Mouse (Mus musculus) forebrain, embryonic 15.5 days (tissue): ENCODE results near the gene Rin3. TPM values are rescaled to one million over a fixed set of nuclear protein-coding genes. Genes with fewer than 3 reads are reported as not detected.

Experiments used
- ATAC-seq: fragments of 200-750 bp; cut with Nextera tagmentation; replicated peaks from 2 replicates; pipeline ENCODE4 v1.8.0; 2017; ENCODE audit warnings: mild to moderate bottlenecking, moderate TSS enrichment, moderate library complexity
- H3K27ac ChIP-seq: fragments of 300-500 bp; sonication (generic); replicated peaks from 2 replicates; pipeline ENCODE4 v1.5.1; 2015; ENCODE audit warnings: mild to moderate bottlenecking, inconsistent platforms
- H3K27me3 ChIP-seq: fragments of 300-500 bp; sonication (generic); 2 replicates; pipeline ENCODE4 v1.6.1; 2015; ENCODE audit warnings: inconsistent platforms
- H3K36me3 ChIP-seq: fragments of 300-500 bp; sonication (generic); 2 replicates; pipeline ENCODE4 v1.6.1; 2015; ENCODE audit warnings: mild to moderate bottlenecking, inconsistent platforms
- H3K4me1 ChIP-seq: fragments of 300-500 bp; sonication (generic); 2 replicates; pipeline ENCODE4 v1.6.1; 2015; ENCODE audit warnings: inconsistent platforms
- H3K4me2 ChIP-seq: fragments of 300-500 bp; sonication (generic); replicated peaks from 2 replicates; pipeline ENCODE4 v1.6.1; 2015; ENCODE audit warnings: mild to moderate bottlenecking, inconsistent platforms
- H3K4me3 ChIP-seq: fragments of 300-500 bp; sonication (generic); 2 replicates; pipeline ENCODE4 v1.5.1; 2015; ENCODE audit warnings: mild to moderate bottlenecking, inconsistent platforms
- H3K9ac ChIP-seq: fragments of 300-500 bp; sonication (generic); replicated peaks from 2 replicates; pipeline ENCODE4 v1.6.1; 2015; ENCODE audit warnings: mild to moderate bottlenecking, inconsistent platforms
- H3K9me3 ChIP-seq: fragments of 300-500 bp; sonication (generic); 2 replicates; pipeline ENCODE4 v1.6.1; 2016; ENCODE audit warnings: inconsistent platforms
- WGBS: fragments of 180-500 bp; shearing (Covaris S2); methylation state at CpG from one replicate; pipeline ENCODE4 v1.1.7; 2015; ENCODE audit warnings: mixed read lengths; 5-methylcytosine and 5-hydroxymethylcytosine counted together
- polyA plus RNA-seq: library from polyadenylated mRNA; unstranded; fragments of >200 nt; fragmentation: Nextera tagmentation; extraction: Ambion mirVana; gene quantifications from 2 replicates; pipeline ENCODE4 v1.2.1, GENCODE M21; 2015

Rin3 gene
- polyA plus RNA-seq, 1 experiment from 2014 or later = 1.3 TPM

DNA sequence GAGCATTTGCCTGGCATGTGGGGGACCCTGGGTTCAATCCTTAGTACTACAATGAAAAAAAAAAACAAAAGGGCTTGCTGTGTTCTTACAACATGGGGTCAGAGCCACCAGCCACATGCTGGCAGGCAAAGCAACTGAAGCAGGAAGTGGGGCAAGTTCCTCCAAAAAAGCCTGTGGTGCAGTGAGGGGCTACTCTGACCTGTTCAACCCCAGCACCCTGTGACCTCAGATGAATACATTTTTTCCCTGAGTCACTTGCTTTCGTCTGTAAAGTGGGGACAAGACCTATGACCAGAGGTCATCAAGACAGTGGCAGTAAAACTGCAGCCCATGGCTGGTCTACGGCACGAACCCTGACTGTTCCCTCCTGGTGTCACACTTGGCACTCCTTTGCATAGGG lies 84.2 kb downstream of the Rin3 start:
- H3K9me3 ChIP-seq = no peaks in the 10 kb centered on the region
- no peak overlapping the region for H3K4me2 ChIP-seq
- no peaks in the 10 kb centered on the region for H3K4me1 ChIP-seq
- 88% methylated on average over 3 of the region's 3 CpGs for WGBS
- no peaks in the 10 kb centered on the region for H3K27me3 ChIP-seq
- ATAC-seq = no peak
- no peak overlapping the region for H3K9ac ChIP-seq
- H3K36me3 ChIP-seq = no peaks in the 10 kb centered on the region
- H3K4me3 ChIP-seq = no peak overlapping the region
- H3K27ac ChIP-seq = no peak overlapping the region

DNA sequence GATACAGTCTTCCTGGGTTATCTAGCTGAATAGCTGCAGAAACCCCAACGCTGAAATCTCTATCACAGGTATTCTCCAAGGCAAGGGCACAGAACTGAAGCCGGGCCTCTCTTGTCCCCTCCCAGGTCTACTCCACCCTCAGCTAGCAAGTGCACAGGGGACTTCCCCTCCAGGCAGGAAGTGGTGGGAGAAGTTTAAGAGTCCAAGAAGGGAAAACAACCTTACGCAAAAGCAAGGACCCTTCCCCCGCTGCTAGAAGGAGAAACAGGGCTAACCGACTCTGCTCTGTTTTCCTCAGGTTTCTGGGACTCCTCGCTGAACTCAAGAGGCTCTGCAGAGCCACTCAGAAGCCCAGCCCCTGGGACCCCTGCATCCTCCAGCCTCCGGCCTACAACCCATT lies 85.2 kb downstream of the Rin3 start:
- no peak overlapping the region for H3K9ac ChIP-seq
- H3K4me3 ChIP-seq = no peak overlapping the region
- H3K27me3 ChIP-seq = no peaks in the 10 kb centered on the region
- no peak overlapping the region for H3K27ac ChIP-seq
- 82% methylated on average over 7 of the region's 7 CpGs for WGBS
- ATAC-seq = no peak
- H3K9me3 ChIP-seq = no peaks in the 10 kb centered on the region
- H3K4me1 ChIP-seq = no peaks in the 10 kb centered on the region
- H3K4me2 ChIP-seq = no peak overlapping the region
- H3K36me3 ChIP-seq = no peaks in the 10 kb centered on the region

DNA sequence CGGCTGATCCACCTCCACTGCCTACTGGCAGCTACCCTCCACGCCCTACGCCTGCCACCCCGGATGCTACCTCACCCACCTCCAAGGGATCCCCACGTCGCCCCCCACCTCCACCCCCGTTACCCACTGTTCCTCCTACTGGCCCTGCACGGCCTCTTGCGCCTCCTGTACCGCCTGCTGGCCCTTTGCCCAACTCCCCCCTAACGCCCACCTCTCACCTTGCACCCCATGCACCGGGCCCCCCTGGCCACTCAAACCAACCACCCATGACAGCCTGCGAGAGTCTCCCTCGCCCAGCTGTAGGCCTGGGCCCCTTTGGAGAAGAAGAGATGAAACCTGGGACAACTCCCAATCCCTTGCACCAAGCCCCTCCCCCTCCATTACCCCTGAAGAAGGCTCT lies 85.7 kb downstream of the Rin3 start:
- H3K4me1 ChIP-seq = no peaks in the 10 kb centered on the region
- H3K4me2 ChIP-seq = no peak overlapping the region
- 87% methylated on average over 14 of the region's 14 CpGs for WGBS
- no peak overlapping the region for H3K4me3 ChIP-seq
- no peaks in the 10 kb centered on the region for H3K9me3 ChIP-seq
- no peak overlapping the region for H3K27ac ChIP-seq
- no peak overlapping the region for H3K9ac ChIP-seq
- H3K27me3 ChIP-seq = no peaks in the 10 kb centered on the region
- ATAC-seq = no peak
- no peaks in the 10 kb centered on the region for H3K36me3 ChIP-seq

GRCm38 (mm10) chr12:102369488-102370235 lies 86.8 kb downstream of the Rin3 start:
- H3K36me3 ChIP-seq = no peaks in the 10 kb centered on the region
- no peaks in the 10 kb centered on the region for H3K4me1 ChIP-seq
- no peaks in the 10 kb centered on the region for H3K27me3 ChIP-seq
- ATAC-seq = no peak
- H3K4me3 ChIP-seq = no peak overlapping the region
- no peaks in the 10 kb centered on the region for H3K9me3 ChIP-seq
- H3K9ac ChIP-seq = no peak overlapping the region
- 78% methylated on average over 22 of the region's 22 CpGs for WGBS
- H3K27ac ChIP-seq = no peak overlapping the region
- H3K4me2 ChIP-seq = no peak overlapping the region

- Histone ChIP-seq H3K27ac (no peak overlapping the region), H3K36me3 (no peaks in the 10 kb centered on the region), H3K4me1 (no peaks in the 10 kb centered on the region), H3K27me3 (no peaks in the 10 kb centered on the region), H3K4me3 (no peak overlapping the region), H3K9ac (no peak overlapping the region), H3K4me2 (no peak overlapping the region), H3K9me3 (no peaks in the 10 kb centered on the region)
- no peak for ATAC-seq
- whole genome bisulfite sequencing = 89% methylated on average over 4 of the region's 4 CpGs
Measured at GRCm38 (mm10) chr12:102370931-102371500, 88.2 kb downstream of the Rin3 start.

DNA sequence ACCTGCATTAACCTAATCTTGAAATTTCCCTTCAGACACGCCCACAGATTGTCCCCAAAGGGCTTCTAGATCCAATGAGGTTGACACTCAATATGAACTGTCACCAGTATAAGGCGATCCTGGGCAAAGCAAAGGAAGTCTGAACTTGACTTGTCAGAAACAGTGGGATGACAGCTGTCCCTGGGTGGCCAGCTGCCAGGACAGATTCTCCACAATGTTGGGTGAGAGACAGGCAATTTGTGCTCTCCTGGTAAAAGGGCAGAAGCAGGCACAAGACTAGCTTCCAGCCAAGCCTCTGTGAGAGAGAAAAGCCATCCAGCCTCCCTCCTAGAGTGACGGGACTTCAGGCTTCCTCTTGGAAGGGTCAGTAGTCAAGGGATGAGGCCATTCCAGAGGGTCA lies 89.5 kb downstream of the Rin3 start:
- H3K27me3 ChIP-seq = no peaks in the 10 kb centered on the region
- no peak overlapping the region for H3K4me3 ChIP-seq
- no peaks in the 10 kb centered on the region for H3K4me1 ChIP-seq
- H3K27ac ChIP-seq = no peak overlapping the region
- no peaks in the 10 kb centered on the region for H3K36me3 ChIP-seq
- no peak for ATAC-seq
- no peaks in the 10 kb centered on the region for H3K9me3 ChIP-seq
- WGBS = 69% methylated on average over 3 of the region's 3 CpGs
- H3K9ac ChIP-seq = no peak overlapping the region
- H3K4me2 ChIP-seq = no peak overlapping the region

DNA sequence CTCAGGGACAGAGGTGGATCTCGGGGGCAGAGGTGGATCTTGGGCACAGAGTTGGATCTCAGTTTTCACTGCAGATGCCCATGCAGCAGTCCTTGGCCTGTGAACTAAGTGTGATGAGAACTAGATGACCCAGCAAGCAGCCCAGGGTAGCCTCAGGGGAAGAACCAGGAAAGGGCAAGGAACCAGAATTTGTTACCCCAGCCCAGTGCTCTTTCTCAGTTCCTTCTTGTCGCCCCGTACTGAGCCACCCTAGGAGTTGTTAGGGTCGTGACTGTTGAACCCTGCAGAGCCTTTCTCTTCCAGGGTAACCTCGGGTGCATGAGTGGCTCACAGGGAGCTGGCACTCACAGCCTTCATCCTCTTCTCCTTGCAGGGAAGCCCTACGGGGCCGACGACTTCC lies 99.3 kb downstream of the Rin3 start:
- no peak overlapping the region for H3K4me2 ChIP-seq
- no peaks in the 10 kb centered on the region for H3K36me3 ChIP-seq
- no peak overlapping the region for H3K4me3 ChIP-seq
- H3K27me3 ChIP-seq = no peaks in the 10 kb centered on the region
- H3K4me1 ChIP-seq = no peaks in the 10 kb centered on the region
- H3K27ac ChIP-seq = no peak overlapping the region
- no peak overlapping the region for H3K9ac ChIP-seq
- no peaks in the 10 kb centered on the region for H3K9me3 ChIP-seq
- no peak for ATAC-seq
- 87% methylated on average over 8 of the region's 8 CpGs for WGBS

DNA sequence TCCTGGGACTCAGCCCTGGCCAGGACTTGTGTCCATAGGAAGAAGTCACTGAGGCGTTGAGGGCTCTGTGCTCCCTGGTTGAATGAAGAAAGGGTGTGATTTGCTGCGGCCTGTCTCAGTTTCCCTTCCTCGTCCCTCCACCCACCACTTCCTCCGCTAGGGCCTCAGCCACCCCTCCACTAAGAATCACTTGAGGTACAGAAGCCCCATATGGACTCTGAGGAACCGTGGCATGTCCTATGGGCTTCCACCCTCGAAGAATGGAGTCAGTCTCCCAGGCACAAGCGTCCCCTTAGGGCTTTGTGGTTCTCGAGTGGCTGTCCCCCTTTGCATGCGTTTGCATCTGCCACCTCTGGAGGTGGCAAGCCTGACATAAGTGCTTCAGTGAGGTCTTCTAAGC lies 100.4 kb downstream of the Rin3 start:
- Histone ChIP-seq H3K4me2 (no peak overlapping the region), H3K36me3 (no peaks in the 10 kb centered on the region), H3K4me3 (no peak overlapping the region), H3K27ac (no peak overlapping the region), H3K27me3 (no peaks in the 10 kb centered on the region), H3K9me3 (no peaks in the 10 kb centered on the region), H3K4me1 (no peaks in the 10 kb centered on the region), H3K9ac (no peak overlapping the region)
- 86% methylated on average over 9 of the region's 9 CpGs for WGBS
- no peak for ATAC-seq

DNA sequence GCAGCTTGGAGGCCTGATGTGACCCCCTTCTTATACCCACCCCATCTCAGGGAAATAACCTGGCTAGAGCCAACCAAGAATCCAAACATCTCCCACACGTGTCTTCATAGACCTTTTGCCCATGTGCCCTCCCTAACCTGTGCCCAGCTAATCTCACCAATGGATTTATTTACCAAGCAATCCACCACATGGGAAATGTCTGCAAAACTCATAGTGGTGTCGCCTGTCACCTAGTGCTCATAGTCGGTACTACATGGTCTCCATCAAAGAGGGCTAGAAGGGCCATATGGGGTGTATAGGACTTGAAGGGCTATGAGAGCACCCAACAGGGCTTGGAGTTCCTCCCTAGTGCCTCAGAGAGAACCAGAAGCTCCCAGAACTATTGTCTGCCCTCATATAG lies 102.0 kb downstream of the Rin3 start:
- ATAC-seq = peak; percentile 53; the same call in 1 of the 2 replicates
- H3K27ac ChIP-seq = no peak overlapping the region
- 23% methylated on average over 3 of the region's 3 CpGs for WGBS

DNA sequence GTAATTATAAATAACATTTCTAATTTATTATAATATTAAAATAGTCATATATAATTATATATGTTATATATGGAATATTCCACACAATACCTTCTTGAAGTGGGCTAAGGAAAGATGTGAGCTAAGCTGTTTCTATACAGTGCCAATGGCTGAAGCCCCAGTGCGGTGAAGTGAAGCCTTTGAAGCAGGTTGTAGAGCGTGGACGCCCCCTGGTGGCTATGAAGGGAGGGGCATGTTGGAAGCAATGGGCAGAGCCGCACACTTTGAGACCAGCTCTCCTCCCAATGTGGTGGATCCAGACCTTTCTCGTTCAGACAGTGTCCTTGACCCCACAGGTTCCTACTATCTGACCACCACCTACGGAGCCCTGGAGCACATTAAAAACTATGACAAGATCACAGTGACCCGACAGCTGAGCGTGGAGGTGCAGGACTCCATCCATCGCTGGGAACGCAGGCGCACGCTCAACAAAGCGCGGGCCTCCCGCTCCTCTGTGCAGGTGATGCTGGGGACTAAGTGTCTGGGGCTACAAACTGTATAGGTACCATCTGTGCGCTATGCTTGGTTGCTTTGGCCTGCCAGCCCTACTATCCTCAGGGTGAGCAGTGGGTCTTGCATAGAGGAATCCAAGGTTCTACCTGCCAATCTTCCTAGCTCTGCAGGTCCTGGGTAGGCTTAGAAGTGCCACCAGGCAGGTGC lies 104.5 kb downstream of the Rin3 start:
- H3K4me2 ChIP-seq = no peak overlapping the region
- H3K27me3 ChIP-seq = no peaks in the 10 kb centered on the region
- H3K9ac ChIP-seq = no peak overlapping the region
- WGBS = 53% methylated on average over 16 of the region's 16 CpGs
- H3K9me3 ChIP-seq = no peaks in the 10 kb centered on the region
- no peaks in the 10 kb centered on the region for H3K36me3 ChIP-seq
- H3K27ac ChIP-seq = no peak overlapping the region
- ATAC-seq = peak; percentile 83
- no peak overlapping the region for H3K4me3 ChIP-seq
- H3K4me1 ChIP-seq = no peaks in the 10 kb centered on the region

More for the DNA sequence above, 102.0 kb downstream of the Rin3 start:
- no peaks in the 10 kb centered on the region for H3K36me3 ChIP-seq
- no peaks in the 10 kb centered on the region for H3K27me3 ChIP-seq
- H3K9ac ChIP-seq = no peak overlapping the region
- H3K9me3 ChIP-seq = no peaks in the 10 kb centered on the region
- no peaks in the 10 kb centered on the region for H3K4me1 ChIP-seq
- no peak overlapping the region for H3K4me3 ChIP-seq
- H3K4me2 ChIP-seq = no peak overlapping the region

DNA sequence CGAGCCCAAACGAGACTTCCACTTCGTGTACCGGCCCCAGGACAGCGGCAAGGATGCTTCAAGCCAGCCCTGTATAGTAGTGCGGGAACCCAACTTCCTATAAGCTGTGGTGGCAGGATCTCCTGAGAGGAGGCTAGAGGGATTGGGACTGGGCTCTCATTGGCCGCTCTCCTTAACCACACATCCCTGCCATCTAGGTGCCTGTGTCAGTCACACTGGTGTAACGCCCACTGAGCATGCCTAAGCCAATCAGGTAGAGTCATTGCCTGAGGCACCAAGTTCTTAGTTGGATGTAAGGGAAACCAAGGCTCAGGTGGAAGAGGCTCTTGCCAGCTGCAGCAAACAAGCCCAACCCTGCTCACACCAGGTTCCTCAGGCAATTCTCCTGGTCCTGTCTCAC lies 107.2 kb downstream of the Rin3 start:
- H3K27me3 ChIP-seq = no peaks in the 10 kb centered on the region
- no peak overlapping the region for H3K4me3 ChIP-seq
- no peak for ATAC-seq
- H3K4me2 ChIP-seq = no peak overlapping the region
- H3K36me3 ChIP-seq = peaks cover 7% of the 10 kb centered on the region
- no peak overlapping the region for H3K9ac ChIP-seq
- no peaks in the 10 kb centered on the region for H3K4me1 ChIP-seq
- no peak overlapping the region for H3K27ac ChIP-seq
- 22% methylated on average over 8 of the region's 8 CpGs for WGBS
- H3K9me3 ChIP-seq = no peaks in the 10 kb centered on the region

- peaks cover 11% of the 10 kb centered on the region for H3K36me3 ChIP-seq
- H3K4me2 ChIP-seq = no peak overlapping the region
- H3K4me3 ChIP-seq = no peak overlapping the region
- no peak overlapping the region for H3K27ac ChIP-seq
- no peaks in the 10 kb centered on the region for H3K9me3 ChIP-seq
- 78% methylated on average over 2 of the region's 2 CpGs for WGBS
- H3K4me1 ChIP-seq = 0 out of 2 replicates have a peak, but pooled peaks cover 2% of the 10 kb centered on the region
- no peak for ATAC-seq
- no peaks in the 10 kb centered on the region for H3K27me3 ChIP-seq
- no peak overlapping the region for H3K9ac ChIP-seq
Measured at GRCm38 (mm10) chr12:102391109-102391508, 108.3 kb downstream of the Rin3 start.
